Mouse (Mus musculus) megakaryocyte, embryonic 14.5 days (primary cell): ENCODE measurements at regions not wholly inside any gene's neighbourhood (a gene's known extent, or its start where the extent isn't known, plus 50 kb on each side); places are given as distances from the start of the nearest gene placed in this dataset.
A peak's percentile ranks its signal among the peaks of the same experiment; 100 is the strongest.
"Not testable (repeated sequence)": the region's sequence is repeated elsewhere in the genome, so short reads cannot be mapped to it uniquely, and the experiment has no call there.

Experiments used
- H3K27me3 ChIP-seq: replicated peaks from 2 replicates; pipeline ENCODE3; 2012; ENCODE audit warnings: inconsistent platforms
- H3K36me3 ChIP-seq: replicated peaks from 2 replicates; pipeline ENCODE3; 2012; ENCODE audit warnings: low read length, inconsistent platforms, mixed read lengths
- H3K4me1 ChIP-seq: 2 replicates; pipeline ENCODE4 v1.6.1; 2012; ENCODE audit warnings: inconsistent platforms
- H3K4me3 ChIP-seq: replicated peaks from 2 replicates; pipeline ENCODE3; 2012; ENCODE audit warnings: moderate library complexity, mild to moderate bottlenecking, inconsistent platforms
- H3K9me3 ChIP-seq: 2 replicates; pipeline ENCODE4 v1.6.1; 2012; ENCODE audit warnings: inconsistent platforms
- FLI1 ChIP-seq: IDR thresholded peaks from 2 replicates; pipeline ENCODE4 v1.6.1; 2012; ENCODE audit warnings: low read length, inconsistent platforms, mixed read lengths
- GATA1 ChIP-seq: IDR thresholded peaks from 3 replicates; pipeline ENCODE4 v1.6.1; 2012; ENCODE audit warnings: mixed read lengths, low read length, inconsistent platforms, borderline replicate concordance

DNA sequence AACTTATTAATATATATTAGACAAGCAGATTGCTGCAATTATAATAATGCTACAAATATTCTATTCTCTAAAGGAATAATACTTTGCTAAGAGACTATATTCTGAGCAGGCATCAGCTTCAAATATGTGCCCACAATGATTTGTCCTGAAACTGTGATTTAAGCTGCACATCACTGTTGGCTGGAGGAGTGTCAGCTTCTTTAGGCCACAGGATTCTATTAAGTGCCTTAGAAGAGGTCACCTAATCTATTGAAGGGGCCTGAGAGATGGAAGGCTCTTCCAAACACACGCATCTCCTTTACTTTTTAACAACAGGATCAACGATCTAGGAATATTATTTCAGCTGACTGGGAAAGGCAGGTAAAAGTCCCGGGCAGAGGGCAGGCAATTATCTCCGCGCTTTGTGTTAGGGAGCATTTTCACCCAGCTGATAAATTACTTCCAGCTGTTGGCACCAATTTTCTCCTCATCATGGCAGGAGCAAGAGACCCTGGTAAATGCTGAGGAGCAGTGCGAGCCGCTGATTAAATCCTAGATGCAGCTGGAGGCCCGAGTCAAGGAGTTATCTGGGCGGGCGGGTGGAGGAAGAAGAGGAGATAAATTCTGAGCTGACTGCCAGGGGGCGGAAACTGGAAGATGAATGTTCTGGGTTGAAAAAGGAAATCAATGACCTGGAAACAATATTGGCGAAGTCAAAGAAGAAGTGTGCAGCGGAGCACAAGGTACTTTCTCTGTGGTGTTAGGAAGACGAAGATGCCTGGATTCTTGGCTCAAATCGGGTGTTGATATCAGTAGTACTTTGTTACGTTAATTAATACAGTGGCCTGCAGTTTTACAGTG, 290.9 kb upstream of the Ift57 start:
- no peak for TF ChIP-seq GATA1
- TF ChIP-seq FLI1: no peak
- peaks cover 3% of the 10 kb centered on the region for H3K4me1 ChIP-seq

DNA sequence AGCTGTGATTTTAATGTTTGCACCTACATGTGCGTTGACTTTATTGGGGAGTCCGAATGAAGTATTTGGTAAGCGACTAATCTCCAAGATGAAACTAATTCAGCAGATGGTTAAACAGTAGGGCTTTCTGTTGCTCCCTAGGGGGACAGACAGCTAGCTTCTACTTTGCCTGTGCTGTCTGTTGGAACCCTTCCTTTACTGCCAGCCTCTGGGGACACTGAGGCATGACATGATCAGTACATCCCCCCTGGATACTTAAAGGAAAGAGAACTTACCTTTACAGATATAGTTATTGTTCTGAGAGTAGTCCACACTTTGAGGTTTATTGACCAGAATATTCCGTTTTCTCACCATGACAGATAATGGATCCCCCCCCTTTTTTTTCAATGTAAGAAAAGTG, 289.8 kb upstream of the Ift57 start:
- no peak overlapping the region for H3K4me3 ChIP-seq
- no peaks in the 10 kb centered on the region for H3K36me3 ChIP-seq
- TF ChIP-seq GATA1 (no peak), FLI1 (no peak)
- H3K4me1 ChIP-seq: peaks cover 3% of the 10 kb centered on the region
- H3K27me3 ChIP-seq: no peaks in the 10 kb centered on the region
- H3K9me3 ChIP-seq: no peaks in the 10 kb centered on the region

More for the DNA sequence above, 290.9 kb upstream of the Ift57 start:
- H3K4me3 ChIP-seq: no peak overlapping the region
- H3K27me3 ChIP-seq: no peaks in the 10 kb centered on the region
- no peaks in the 10 kb centered on the region for H3K36me3 ChIP-seq
- no peaks in the 10 kb centered on the region for H3K9me3 ChIP-seq

GRCm38 (mm10) chr16:49430296-49430695, 268.7 kb upstream of the Ift57 start:
- Histone ChIP-seq H3K27me3 (no peaks in the 10 kb centered on the region), H3K4me1 (peaks cover 71% of the 10 kb centered on the region), H3K4me3 (no peak overlapping the region), H3K9me3 (no peaks in the 10 kb centered on the region), H3K36me3 (peaks cover 4% of the 10 kb centered on the region)
- TF ChIP-seq GATA1 (no peak), FLI1 (no peak)

DNA sequence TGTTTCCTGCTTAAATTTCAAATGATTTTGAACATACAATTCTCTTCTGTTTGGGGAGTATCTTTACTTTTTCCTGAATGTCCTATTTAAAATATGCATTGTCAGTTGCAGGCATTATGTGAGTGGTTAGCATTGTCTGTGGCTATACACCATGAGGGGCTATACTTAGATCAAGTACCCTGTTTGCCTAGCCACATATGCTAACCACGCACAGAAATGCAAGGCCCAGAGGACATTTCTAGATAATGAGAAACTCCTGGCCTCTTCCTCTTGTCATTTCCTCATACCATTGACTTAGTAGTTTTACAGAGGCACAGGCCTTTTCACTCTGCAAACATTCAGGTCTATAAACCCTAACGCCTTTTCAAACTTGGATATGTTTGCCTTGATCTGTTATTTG, 267.1 kb upstream of the Ift57 start:
- no peak for TF ChIP-seq FLI1
- TF ChIP-seq GATA1: no peak
- Histone ChIP-seq H3K9me3 (no peaks in the 10 kb centered on the region), H3K4me3 (no peak overlapping the region), H3K36me3 (peaks cover 9% of the 10 kb centered on the region), H3K4me1 (peaks cover 75% of the 10 kb centered on the region), H3K27me3 (no peaks in the 10 kb centered on the region)

DNA sequence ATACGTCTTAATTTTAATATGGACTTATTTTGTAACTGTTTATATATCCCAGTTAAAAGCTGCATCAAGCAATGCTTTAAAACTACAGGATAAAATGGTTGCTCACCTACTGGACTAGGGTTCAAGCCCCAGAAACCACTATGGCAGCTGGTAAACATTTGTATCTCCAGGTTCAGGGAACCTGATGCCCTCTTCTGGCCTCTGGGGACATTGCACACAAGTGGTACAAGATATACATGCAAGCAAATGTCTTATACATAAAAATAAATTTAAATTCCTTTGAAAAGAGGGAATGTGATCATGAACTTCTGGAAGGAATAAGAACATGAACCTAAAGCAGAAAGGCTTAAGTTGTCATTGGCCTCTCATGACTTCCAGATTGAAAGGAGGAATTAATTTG, 257.8 kb upstream of the Ift57 start:
- TF ChIP-seq GATA1 (no peak), FLI1 (no peak)
- Histone ChIP-seq H3K4me1 (peaks cover 41% of the 10 kb centered on the region), H3K36me3 (peaks cover 14% of the 10 kb centered on the region), H3K4me3 (no peak overlapping the region), H3K9me3 (no peaks in the 10 kb centered on the region), H3K27me3 (no peaks in the 10 kb centered on the region)

- H3K27me3 ChIP-seq, H3K9me3 ChIP-seq, H3K36me3 ChIP-seq, H3K4me1 ChIP-seq, H3K4me3 ChIP-seq: not testable (repeated sequence)
Observed at GRCm38 (mm10) chr16:49447356-49447755, 251.7 kb upstream of the Ift57 start.

- no peaks in the 10 kb centered on the region for H3K27me3 ChIP-seq
- TF ChIP-seq GATA1 (no peak), FLI1 (no peak)
- peaks cover 24% of the 10 kb centered on the region for H3K9me3 ChIP-seq
- no peaks in the 10 kb centered on the region for H3K36me3 ChIP-seq
- no peak overlapping the region for H3K4me3 ChIP-seq
- H3K4me1 ChIP-seq: no peaks in the 10 kb centered on the region
Observed at GRCm38 (mm10) chr16:49493881-49494280, 205.2 kb upstream of the Ift57 start.

DNA sequence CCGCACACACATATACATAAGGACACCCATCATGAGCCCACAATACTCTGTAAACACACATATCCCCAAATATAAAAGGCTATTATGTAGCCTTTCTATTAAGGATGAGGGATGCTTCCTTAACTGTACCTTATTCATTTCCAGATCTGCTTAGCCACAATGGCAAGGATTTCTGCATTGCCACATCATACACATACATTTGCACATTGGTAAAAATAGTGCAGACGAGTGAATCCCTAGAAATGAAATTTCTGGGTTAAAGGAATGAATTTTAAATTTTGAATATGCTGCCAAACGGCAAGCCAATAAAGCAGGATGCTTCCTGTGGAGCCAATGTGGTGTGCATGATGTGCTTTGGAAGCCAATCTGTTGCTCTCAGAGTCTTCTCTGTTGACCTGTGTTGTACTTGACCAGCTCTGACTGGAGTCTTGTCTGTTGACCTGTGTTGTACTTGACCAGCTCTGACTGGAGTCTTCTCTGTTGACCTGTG, 201.5 kb upstream of the Ift57 start:
- Histone ChIP-seq H3K4me1 (peaks cover 7% of the 10 kb centered on the region; the same call in 1 of the 2 replicates), H3K4me3 (no peak overlapping the region), H3K36me3 (no peaks in the 10 kb centered on the region), H3K9me3 (peaks cover 14% of the 10 kb centered on the region), H3K27me3 (no peaks in the 10 kb centered on the region)
- TF ChIP-seq FLI1 (no peak), GATA1 (no peak)

DNA sequence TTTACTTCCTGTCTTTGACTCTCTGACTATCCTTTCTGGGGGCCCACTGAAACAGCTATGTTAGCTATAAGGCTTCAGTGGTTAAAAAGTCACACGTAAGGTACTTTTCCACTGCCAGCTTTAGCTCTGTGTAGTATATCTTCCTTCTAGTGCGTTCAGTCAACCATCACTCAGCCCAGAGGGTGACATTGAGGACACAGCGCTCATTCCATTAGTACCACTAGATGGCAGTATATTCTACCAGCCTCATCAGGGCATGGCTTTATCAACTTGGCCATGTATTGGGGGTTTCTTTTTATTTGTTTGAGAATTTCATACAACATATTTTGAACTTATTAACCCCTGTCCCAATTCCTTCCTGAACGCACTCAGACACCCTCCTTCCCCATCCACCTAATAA, 198.2 kb upstream of the Ift57 start:
- peaks cover 9% of the 10 kb centered on the region for H3K9me3 ChIP-seq
- no peaks in the 10 kb centered on the region for H3K27me3 ChIP-seq
- H3K4me1 ChIP-seq: peaks cover 32% of the 10 kb centered on the region
- H3K36me3 ChIP-seq: no peaks in the 10 kb centered on the region
- H3K4me3 ChIP-seq: no peak overlapping the region
- TF ChIP-seq FLI1: no peak
- no peak for TF ChIP-seq GATA1

- TF ChIP-seq GATA1 (no peak), FLI1 (no peak)
Observed at GRCm38 (mm10) chr16:49503897-49504413, 195.1 kb upstream of the Ift57 start.

More at GRCm38 (mm10) chr16:49503897-49504413, 195.1 kb upstream of the Ift57 start:
- no peaks in the 10 kb centered on the region for H3K27me3 ChIP-seq
- no peaks in the 10 kb centered on the region for H3K36me3 ChIP-seq
- H3K4me3 ChIP-seq: peak overlapping the region; percentile 85
- no peaks in the 10 kb centered on the region for H3K9me3 ChIP-seq
- H3K4me1 ChIP-seq: peaks cover 32% of the 10 kb centered on the region
